Mouse (Mus musculus): Measurements from ENCODE around the gene Hcfc1r1.

DNA sequence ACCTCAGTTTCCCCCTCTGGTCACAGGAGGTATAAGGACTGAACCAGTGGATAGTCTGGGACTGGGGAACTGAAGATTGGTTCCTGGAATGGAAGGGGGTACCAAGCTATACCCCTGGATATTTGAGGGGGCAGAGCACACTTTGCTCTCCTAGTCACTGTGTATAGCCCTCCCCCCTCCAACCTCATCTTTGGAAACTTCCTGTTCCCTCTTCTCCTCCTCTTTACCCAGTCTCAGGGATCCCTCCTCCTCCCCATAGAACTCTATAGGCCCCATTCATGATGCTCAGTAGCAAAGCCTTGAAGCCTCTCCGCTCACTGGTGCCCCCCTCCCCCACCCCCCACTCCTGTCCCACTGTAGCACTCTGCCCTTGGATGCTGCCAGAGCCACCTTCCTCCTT is 46.1 kb downstream of the Hcfc1r1 start:
- TF ChIP-seq CTCF (IDR thresholded peaks at IDR 0.05; ENCODE audit: control insufficient read depth, insufficient read depth, insufficient read length) (no peak), MYOG (IDR thresholded peaks at IDR 0.05; ENCODE audit: control insufficient read depth, extremely low read depth, insufficient read length) (no peak), MAX (IDR thresholded peaks at IDR 0.05) (no peak), MYOD1 (IDR thresholded peaks at IDR 0.05; ENCODE audit: control insufficient read depth, insufficient read length, low read depth) (no peak), FOSL1 (IDR thresholded peaks at IDR 0.05; ENCODE audit: insufficient read depth, low read length, poor library complexity, severe bottlenecking) (no peak), USF1 (IDR thresholded peaks at IDR 0.05; ENCODE audit: low read depth) (no peak)
